Mouse (Mus musculus) Muller cell, postnatal 12 days (primary cell): ENCODE measurements at regions not wholly inside any gene's neighbourhood (a gene's known extent, or its start where the extent isn't known, plus 50 kb on each side); places are given as distances from the start of the nearest gene placed in this dataset.

ENCODE experiments used
- DNase-seq: peaks from one replicate; pipeline ENCODE4 v3.0.0-alpha.2; 2015; ENCODE audit errors: inconsistent ontology term

- no peak for DNase-seq
These were observed 78.8 kb downstream of the Zfp619 start for GRCm38 (mm10) chr7:39596403-39596802.

- no peak for DNase-seq
These were observed 96.2 kb downstream of the Zfp619 start for GRCm38 (mm10) chr7:39613767-39614166.

GRCm38 (mm10) chr7:39615092-39615491 is 97.5 kb downstream of the Zfp619 start:
- DNase-seq = no peak

GRCm38 (mm10) chr7:39621796-39622195 is 104.2 kb downstream of the Zfp619 start:
- no peak for DNase-seq

GRCm38 (mm10) chr7:39632836-39633235 is 115.3 kb downstream of the Zfp619 start:
- DNase-seq = peak; percentile 73

GRCm38 (mm10) chr7:39642333-39642732 is 124.8 kb downstream of the Zfp619 start:
- DNase-seq = no peak

- no peak for DNase-seq
These were observed 125.8 kb downstream of the Zfp619 start for GRCm38 (mm10) chr7:39643323-39643722.

- no peak for DNase-seq
These were observed 133.0 kb downstream of the Zfp619 start for GRCm38 (mm10) chr7:39650483-39651102.

- DNase-seq = peak; percentile 70
These were observed 137.2 kb downstream of the Zfp619 start for GRCm38 (mm10) chr7:39654563-39655286.

GRCm38 (mm10) chr7:39655287-39655652 is 137.7 kb downstream of the Zfp619 start:
- DNase-seq = peak; percentile 34

- DNase-seq = peak; percentile 27
These were observed 138.3 kb downstream of the Zfp619 start for GRCm38 (mm10) chr7:39655709-39656397.

GRCm38 (mm10) chr7:39659597-39659996 is 142.0 kb downstream of the Zfp619 start:
- DNase-seq = no peak

GRCm38 (mm10) chr7:39675124-39675846 is 157.7 kb downstream of the Zfp619 start:
- DNase-seq = no peak

GRCm38 (mm10) chr7:39675847-39676238 is 158.3 kb downstream of the Zfp619 start:
- no peak for DNase-seq

GRCm38 (mm10) chr7:39680411-39680810 is 162.8 kb downstream of the Zfp619 start:
- DNase-seq = no peak

GRCm38 (mm10) chr7:39696589-39696988 is 179.0 kb downstream of the Zfp619 start:
- no peak for DNase-seq

- DNase-seq = no peak
These were observed 183.9 kb downstream of the Zfp619 start for GRCm38 (mm10) chr7:39701506-39701905.

- peak; percentile 47 for DNase-seq
These were observed 187.8 kb downstream of the Zfp619 start for GRCm38 (mm10) chr7:39705118-39706095.

- DNase-seq = no peak
These were observed 189.0 kb downstream of the Zfp619 start for GRCm38 (mm10) chr7:39706606-39707005.

GRCm38 (mm10) chr7:39716340-39717150 is 199.0 kb downstream of the Zfp619 start:
- peak; percentile 75 for DNase-seq
